Mouse (Mus musculus) brain, embryonic 14.5 days (tissue): ENCODE data around the gene Dnaaf1. TPM values are rescaled to one million over a fixed set of nuclear protein-coding genes. Genes with fewer than 3 reads are reported as not detected.

Experiments used
- DNase-seq: peaks from one replicate; pipeline ENCODE4 v3.0.0-alpha.2; 2011; ENCODE audit warnings: low read depth
- CTCF ChIP-seq: fragments of 200-500 bp; IDR thresholded peaks from 2 replicates; pipeline ENCODE4 v1.5.1; 2012; ENCODE audit warnings: inconsistent platforms, mild to moderate bottlenecking, moderate library complexity, borderline replicate concordance; ENCODE audit not compliant: insufficient read depth, insufficient read length; ENCODE audit errors: extremely low read depth
- POLR2A ChIP-seq: fragments of 200-500 bp; IDR thresholded peaks from 2 replicates; pipeline ENCODE4 v1.6.1; 2012; ENCODE audit warnings: mild to moderate bottlenecking, inconsistent platforms, borderline replicate concordance; ENCODE audit not compliant: poor library complexity, insufficient read depth, insufficient read length, severe bottlenecking; ENCODE audit errors: extremely low read depth
- polyA plus RNA-seq: library from polyadenylated mRNA; depleted of rRNA; stranded (reverse); fragments of >200 nt; gene quantifications from 2 replicates; pipeline ENCODE4 v1.2.3, GENCODE M21; 2012

Dnaaf1 gene
- polyA plus RNA-seq, 1 experiment = 0.40 TPM

GRCm38 (mm10) chr8:119558603-119559401 lies 16.2 kb upstream of the Dnaaf1 start, which contains the start of gene Mbtps1:
Gene Mbtps1 (minus strand): TSS chr8:119558735.
- TF ChIP-seq CTCF (no peak), POLR2A (peak; percentile 68; the same call in 1 of the 2 replicates)
- DNase-seq = peak; percentile 99

- TF ChIP-seq CTCF (no peak), POLR2A (no peak)
- DNase-seq = no peak
Observed at GRCm38 (mm10) chr8:119559402-119559720, 15.7 kb upstream of the Dnaaf1 start.

- no peak for TF ChIP-seq CTCF
- TF ChIP-seq POLR2A = no peak
- no peak for DNase-seq
Observed at GRCm38 (mm10) chr8:119563849-119564251, 11.2 kb upstream of the Dnaaf1 start.

- TF ChIP-seq POLR2A (no peak), CTCF (no peak)
- DNase-seq = no peak
Observed at GRCm38 (mm10) chr8:119566367-119566766, 8.7 kb upstream of the Dnaaf1 start.

- DNase-seq = no peak
- TF ChIP-seq POLR2A (no peak), CTCF (no peak)
Observed at GRCm38 (mm10) chr8:119568251-119568650, 6.8 kb upstream of the Dnaaf1 start.

GRCm38 (mm10) chr8:119568951-119569350 lies 6.1 kb upstream of the Dnaaf1 start:
- no peak for TF ChIP-seq POLR2A
- no peak for TF ChIP-seq CTCF
- no peak for DNase-seq

DNA sequence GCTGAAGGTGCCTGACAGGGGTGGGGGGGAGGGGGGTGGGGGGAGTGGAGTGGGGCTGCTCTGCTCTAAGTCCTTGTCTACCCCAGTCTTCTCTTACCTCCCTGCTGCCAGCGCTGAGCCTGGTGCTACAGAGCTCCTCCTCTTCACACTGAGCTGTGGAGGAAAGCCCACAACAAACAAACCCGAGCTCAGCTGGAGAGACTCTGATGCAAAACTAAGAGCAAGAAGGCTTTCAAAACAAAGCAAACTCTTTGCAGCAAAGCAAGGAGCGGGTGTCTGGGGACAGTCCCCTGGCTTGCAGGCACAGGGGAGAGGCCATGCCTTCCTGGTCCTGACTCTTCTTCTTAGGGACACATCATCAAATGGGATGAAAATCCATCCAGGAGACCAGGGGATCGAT lies 5.2 kb upstream of the Dnaaf1 start:
- DNase-seq = no peak

DNA sequence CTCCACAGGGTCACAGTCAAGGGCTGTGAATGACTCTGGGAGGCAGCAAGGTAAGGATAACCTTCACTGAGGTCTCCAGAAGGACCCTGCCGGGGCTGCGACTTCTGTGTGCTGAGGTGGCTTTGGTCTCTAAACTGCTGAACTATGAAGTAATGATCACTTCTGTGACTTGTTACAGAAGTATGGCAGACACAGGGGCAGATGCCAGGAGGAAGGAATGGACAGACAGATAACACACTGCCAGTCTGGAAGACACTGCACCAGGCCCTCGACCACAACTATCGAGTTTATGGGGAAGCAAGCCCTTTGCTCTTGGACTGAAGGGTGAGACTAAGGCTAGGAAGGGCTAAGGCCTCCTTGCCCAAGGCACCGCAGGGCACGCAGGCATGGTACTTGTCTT lies 3.9 kb upstream of the Dnaaf1 start:
- TF ChIP-seq POLR2A (no peak), CTCF (no peak)

More for the DNA sequence above, 5.2 kb upstream of the Dnaaf1 start:
- TF ChIP-seq CTCF (no peak), POLR2A (no peak)

GRCm38 (mm10) chr8:119572411-119572810 lies 2.6 kb upstream of the Dnaaf1 start:
- no peak for TF ChIP-seq POLR2A
- no peak for TF ChIP-seq CTCF
- no peak for DNase-seq

More for the DNA sequence above, 3.9 kb upstream of the Dnaaf1 start:
- no peak for DNase-seq

DNA sequence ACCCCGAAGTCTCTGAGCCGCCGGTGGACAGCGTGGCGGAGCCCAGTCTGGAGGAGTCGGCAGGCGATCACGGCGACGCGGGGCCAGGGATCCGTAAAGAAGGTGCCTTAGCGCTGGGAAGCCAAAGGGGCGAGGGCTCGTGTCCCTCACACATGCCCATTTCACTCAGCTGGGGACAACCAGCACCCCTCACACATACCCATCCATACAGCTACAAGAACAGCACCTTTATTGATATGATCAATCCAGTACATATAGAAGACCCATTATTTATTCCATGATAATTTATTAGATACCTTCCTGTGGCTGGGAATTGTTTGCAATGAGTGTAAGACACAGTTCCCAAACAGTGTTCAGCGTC lies 311 bp downstream of the Dnaaf1 start:
- DNase-seq = no peak
- no peak for TF ChIP-seq POLR2A
- TF ChIP-seq CTCF = no peak

- no peak for DNase-seq
- no peak for TF ChIP-seq POLR2A
Observed at GRCm38 (mm10) chr8:119579096-119579495, 4.1 kb downstream of the Dnaaf1 start.

GRCm38 (mm10) chr8:119580441-119581161 lies 5.6 kb downstream of the Dnaaf1 start:
- TF ChIP-seq POLR2A (no peak), CTCF (no peak)
- no peak for DNase-seq
